Comparison of ENCODE assay signal across 24 mouse cellular contexts in genomic region chr1:118292291-118292690, GRCm38 (mm10). TPM values are rescaled to one million over a fixed set of nuclear protein-coding genes. Genes with fewer than 3 reads are reported as not detected.
DNase-seq lines count a peak whose midpoint lies in the region; ATAC-seq and TF ChIP-seq lines count a peak whose summit lies in the region.
"Had no signal": no experiment of that assay in that cellular context is flagged by ENCODE, and none has a peak within 500 bp of the region (broad histone marks: within the 10 kb centered on the region; RNA-seq: fewer than 3 reads in every experiment).

No protein-coding gene starts in this region.

- DNase-seq in heart, adult 11 months = peak; percentile 29
- no peak for DNase-seq in heart, embryonic 10.5 days (ENCODE audit: low spot score)
- peak; percentile 18 for DNase-seq in lung, adult 2 months
- peak; percentile 15 for DNase-seq in lung, postnatal 14 days
- DNase-seq in kidney, postnatal 36 days = no peak
- DNase-seq in gastrocnemius, adult 2 months = no peak
- DNase-seq: adrenal gland, postnatal 10 days; adrenal gland, postnatal 36 days; cerebellum, adult 11 months; cerebellum, adult 2 months; cerebellum, adult 9-11 months; cerebellum, postnatal 25 days; forebrain, postnatal 0 days; gastrocnemius, postnatal 25 days; heart, adult 2 months had no signal

- TF ChIP-seq POLR2A in lung, adult 2 months (IDR thresholded peaks at IDR 0.05; ENCODE audit: borderline replicate concordance, extremely low read depth, low read depth, low read length) = no peak

- no peaks in the 10 kb centered on the region for H3K4me1 ChIP-seq in heart, embryonic 10.5 days
- peaks cover 6% of the 10 kb centered on the region for H3K4me1 ChIP-seq in lung, adult 2 months (ENCODE audit: control insufficient read depth, insufficient read depth, low read length)
- H3K4me1 ChIP-seq: embryonic facial prominence, embryonic 12.5 days; embryonic facial prominence, embryonic 15.5 days; hindbrain, embryonic 12.5 days; hindbrain, embryonic 15.5 days had no signal

- intact Hi-C loops in gastrocnemius, adult 2 months (cut with DNase I) = no loop called here

- peaks cover 22% of the 10 kb centered on the region for H3K36me3 ChIP-seq in heart, embryonic 10.5 days

- WGBS in heart, embryonic 10.5 days = 76% methylated on average over 4 of the region's 4 CpGs
- WGBS in lung, adult 2 months = 73% methylated on average over 4 of the region's 4 CpGs

- H3K9me3 ChIP-seq in heart, embryonic 10.5 days = no peaks in the 10 kb centered on the region
- H3K9me3 ChIP-seq: embryonic facial prominence, embryonic 12.5 days; embryonic facial prominence, embryonic 15.5 days; G1E; hindbrain, embryonic 12.5 days; hindbrain, embryonic 15.5 days had no signal

- no peaks in the 10 kb centered on the region for H3K27me3 ChIP-seq in heart, embryonic 10.5 days (ENCODE audit: insufficient read depth, poor library complexity, severe bottlenecking)
- H3K27me3 ChIP-seq: CH12.LX; embryonic facial prominence, embryonic 12.5 days; embryonic facial prominence, embryonic 15.5 days; hindbrain, embryonic 12.5 days; hindbrain, embryonic 15.5 days; Patski had no signal

- no peak overlapping the region for H3K4me3 ChIP-seq in heart, embryonic 10.5 days
- H3K4me3 ChIP-seq in lung, adult 2 months (replicated peaks; ENCODE audit: extremely low read depth, low read depth, low read length) = no peak overlapping the region
- no peak overlapping the region for H3K4me3 ChIP-seq in gastrocnemius, adult 2 months
- H3K4me3 ChIP-seq: embryonic facial prominence, embryonic 12.5 days; embryonic facial prominence, embryonic 15.5 days; heart, adult 2 months; hindbrain, embryonic 12.5 days; hindbrain, embryonic 15.5 days had no signal

- no peak for TF ChIP-seq CTCF in lung, adult 2 months (IDR thresholded peaks at IDR 0.05; ENCODE audit: insufficient read depth, low read length)
- no peak for TF ChIP-seq CTCF in gastrocnemius, adult 2 months (IDR thresholded peaks at IDR 0.05)

- H3K27ac ChIP-seq in heart, embryonic 10.5 days = no peak overlapping the region
- H3K27ac ChIP-seq in gastrocnemius, adult 2 months = no peak overlapping the region
- H3K27ac ChIP-seq: embryonic facial prominence, embryonic 12.5 days; embryonic facial prominence, embryonic 15.5 days; heart, adult 2 months; hindbrain, embryonic 12.5 days; hindbrain, embryonic 15.5 days had no signal

- no peak for ATAC-seq in megakaryocyte, adult 5-6 weeks (ENCODE audit: poor library complexity, severe bottlenecking)
- ATAC-seq: forebrain, embryonic 14.5 days; forebrain, postnatal 0 days; Patski had no signal

RNA-seq across cellular contexts. Expression of gene Tsn, which starts 19.2 kb away (rescaled TPM):
- 221 and 282 TPM in 2 replicates for polyA plus RNA-seq in heart, embryonic 10.5 days (2016; fragmentation: Nextera tagmentation; extraction: Ambion mirVana)
- polyA plus RNA-seq in lung, adult 2 months (2012; rRNA removed) = 37.5 and 41.5 TPM in 2 replicates
- total RNA-seq in gastrocnemius, adult 2 months (2021) = 10 to 100 TPM; 49.4 TPM
- total RNA-seq in megakaryocyte, adult 5-6 weeks (2015) = 44.7 and 48.5 TPM in 2 replicates
- 35.7 and 43.1 TPM in 2 replicates for total RNA-seq in megakaryocyte, adult 5-6 weeks (2017)

RNA-seq across cellular contexts. Expression of gene Nifk, which starts 29.3 kb away (rescaled TPM):
- 62.2 and 82.8 TPM in 2 replicates for polyA plus RNA-seq in heart, embryonic 10.5 days (2016; fragmentation: Nextera tagmentation; extraction: Ambion mirVana)
- polyA plus RNA-seq in lung, adult 2 months (2012; rRNA removed) = 2.7 and 5.9 TPM in 2 replicates
- 10 to 100 TPM; 16.1 to 21.3 TPM for total RNA-seq in gastrocnemius, adult 2 months (2021)
- total RNA-seq in megakaryocyte, adult 5-6 weeks (2015) = 54.6 and 61.2 TPM in 2 replicates
- total RNA-seq in megakaryocyte, adult 5-6 weeks (2017) = 51.1 and 64.4 TPM in 2 replicates

Comparison
In these comparisons a context has a peak if more than half of its experiments do, and no peak if none do; other contexts are left out.
1. DNase-seq: peak in heart, adult 11 months (single experiment), lung, adult 2 months (single experiment) and lung, postnatal 14 days (single experiment); none in heart, embryonic 10.5 days (single experiment), kidney, postnatal 36 days (0 of 2) and gastrocnemius, adult 2 months (single experiment).